Mouse (Mus musculus) heart, embryonic 11.5 days (tissue): ENCODE results near the gene Hfe2. TPM values are rescaled to one million over a fixed set of nuclear protein-coding genes. Genes with fewer than 3 reads are reported as not detected.

ENCODE experiments used
- ATAC-seq: fragments of 200-750 bp; cut with Nextera tagmentation; replicated peaks from 2 replicates; pipeline ENCODE4 v1.8.0; 2017; ENCODE audit warnings: moderate library complexity; ENCODE audit not compliant: insufficient number of reproducible peaks, low FRiP score, low TSS enrichment
- H3K27ac ChIP-seq: fragments of 300-500 bp; sonication (generic); 2 replicates; pipeline ENCODE4 v1.5.1; 2014; ENCODE audit warnings: mild to moderate bottlenecking, low read depth, low read length
- H3K27me3 ChIP-seq: fragments of 300-500 bp; sonication (generic); 2 replicates; pipeline ENCODE4 v1.6.1; 2014; ENCODE audit warnings: mild to moderate bottlenecking, low read length, mixed read lengths; ENCODE audit not compliant: control insufficient read depth, insufficient read depth
- H3K36me3 ChIP-seq: fragments of 300-500 bp; sonication (generic); 2 replicates; pipeline ENCODE4 v1.6.1; 2014; ENCODE audit warnings: mild to moderate bottlenecking, low read length, moderate library complexity, mixed read lengths; ENCODE audit not compliant: control insufficient read depth, insufficient read depth
- H3K4me1 ChIP-seq: fragments of 300-500 bp; sonication (generic); 2 replicates; pipeline ENCODE4 v1.6.1; 2014; ENCODE audit warnings: low read length; ENCODE audit not compliant: control insufficient read depth, insufficient read depth
- H3K4me2 ChIP-seq: fragments of 300-500 bp; sonication (generic); 2 replicates; pipeline ENCODE4 v1.6.1; 2014; ENCODE audit warnings: mild to moderate bottlenecking, moderate library complexity
- H3K4me3 ChIP-seq: fragments of 300-500 bp; sonication (generic); 2 replicates; pipeline ENCODE4 v1.5.1; 2014; ENCODE audit warnings: low read depth, low read length
- H3K9ac ChIP-seq: fragments of 300-500 bp; sonication (generic); 2 replicates; pipeline ENCODE4 v1.6.1; 2014; ENCODE audit warnings: mild to moderate bottlenecking, low read depth, low read length, moderate library complexity
- H3K9me3 ChIP-seq: fragments of 300-500 bp; sonication (generic); replicated peaks from 2 replicates; pipeline ENCODE4 v1.6.1; 2016; ENCODE audit warnings: low read length; ENCODE audit not compliant: control insufficient read depth
- WGBS: fragments of 180-500 bp; shearing (Covaris S2); extraction: QIAGEN DNeasy Blood & Tissue Kit; methylation state at CpG from one replicate; pipeline ENCODE4 v1.1.7; 2014; ENCODE audit not compliant: insufficient replicate concordance; 5-methylcytosine and 5-hydroxymethylcytosine counted together
- polyA plus RNA-seq: library from polyadenylated mRNA; unstranded; fragments of >200 nt; fragmentation: Nextera tagmentation; extraction: Ambion mirVana; gene quantifications from 2 replicates; pipeline ENCODE4 v1.2.1, GENCODE M21; 2014

Hfe2 gene
- polyA plus RNA-seq, 1 experiment from 2014 or later = 7.4 TPM

- no peak overlapping the region for H3K4me3 ChIP-seq
Observed at GRCm38 (mm10) chr3:96547389-96547960, 22.5 kb downstream of the Hfe2 start.

DNA sequence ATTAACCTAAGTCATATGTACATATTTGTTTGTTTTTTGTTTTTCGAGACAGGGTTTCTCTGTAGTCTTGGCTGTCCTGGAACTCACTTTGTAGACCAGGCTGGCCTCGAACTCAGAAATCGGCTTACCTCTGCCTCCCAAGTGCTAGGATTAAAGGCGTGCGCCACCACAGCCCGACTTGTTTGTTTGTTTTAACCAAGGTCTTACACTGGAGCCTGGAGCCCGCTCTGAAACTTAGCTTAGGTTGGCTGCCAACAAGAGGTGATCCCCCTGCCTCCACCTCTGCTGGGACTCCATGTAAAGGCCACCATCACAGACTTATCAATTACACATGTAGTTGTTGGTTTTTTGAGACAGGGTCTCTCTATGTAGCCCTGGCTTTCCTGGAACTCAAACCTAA is 23.9 kb downstream of the Hfe2 start:
- Histone ChIP-seq H3K4me3 (no peak overlapping the region), H3K27me3 (no peaks in the 10 kb centered on the region), H3K36me3 (no peaks in the 10 kb centered on the region), H3K9ac (no peak overlapping the region), H3K27ac (no peak overlapping the region), H3K4me1 (peaks cover 7% of the 10 kb centered on the region), H3K4me2 (no peak overlapping the region), H3K9me3 (no peaks in the 10 kb centered on the region)
- WGBS = 70% methylated on average over 7 of the region's 7 CpGs
- no peak for ATAC-seq

More at GRCm38 (mm10) chr3:96547389-96547960, 22.5 kb downstream of the Hfe2 start:
- Histone ChIP-seq H3K27me3 (peaks cover 5% of the 10 kb centered on the region; the same call in 1 of the 2 replicates), H3K9ac (0 out of 2 replicates have a peak overlapping the region, but pooled peaks have one; percentile 16), H3K4me1 (peaks cover 7% of the 10 kb centered on the region), H3K9me3 (no peaks in the 10 kb centered on the region), H3K36me3 (no peaks in the 10 kb centered on the region), H3K4me2 (peak overlapping the region; percentile 40), H3K27ac (no peak overlapping the region)
- WGBS = 12% methylated on average over 14 of the region's 14 CpGs
- ATAC-seq = no peak

GRCm38 (mm10) chr3:96549346-96549745 is 24.4 kb downstream of the Hfe2 start:
- Histone ChIP-seq H3K27ac (no peak overlapping the region), H3K27me3 (no peaks in the 10 kb centered on the region), H3K9ac (no peak overlapping the region; the same call in 1 of the 2 replicates), H3K4me1 (peaks cover 7% of the 10 kb centered on the region), H3K4me3 (no peak overlapping the region), H3K9me3 (no peaks in the 10 kb centered on the region), H3K36me3 (no peaks in the 10 kb centered on the region), H3K4me2 (peak overlapping the region; percentile 22; the same call in 1 of the 2 replicates)
- WGBS = 68% methylated on average over 5 of the region's 5 CpGs
- 0 out of 2 replicates have a peak, but pooled peaks have one; percentile 51 for ATAC-seq

DNA sequence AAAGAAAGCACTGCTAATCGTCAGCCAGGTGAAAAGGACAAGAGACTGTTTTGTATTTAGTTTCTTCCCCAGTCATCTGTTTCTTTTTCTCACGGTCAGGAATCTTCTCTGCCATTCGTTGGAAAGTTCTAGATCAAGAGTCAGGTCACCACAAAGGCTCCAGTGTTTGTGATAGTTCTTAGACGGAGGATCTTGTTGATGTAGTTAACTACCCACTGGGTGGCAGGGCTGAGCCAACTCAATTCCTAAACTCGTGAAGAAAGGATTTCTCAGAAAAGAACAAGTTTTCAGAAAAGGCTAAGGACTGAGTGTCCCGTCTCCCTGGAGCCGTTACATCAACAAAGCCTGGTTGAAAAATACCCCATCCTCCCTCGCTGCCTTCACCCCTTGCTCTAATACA is 26.2 kb downstream of the Hfe2 start:
- no peak overlapping the region for H3K27ac ChIP-seq

DNA sequence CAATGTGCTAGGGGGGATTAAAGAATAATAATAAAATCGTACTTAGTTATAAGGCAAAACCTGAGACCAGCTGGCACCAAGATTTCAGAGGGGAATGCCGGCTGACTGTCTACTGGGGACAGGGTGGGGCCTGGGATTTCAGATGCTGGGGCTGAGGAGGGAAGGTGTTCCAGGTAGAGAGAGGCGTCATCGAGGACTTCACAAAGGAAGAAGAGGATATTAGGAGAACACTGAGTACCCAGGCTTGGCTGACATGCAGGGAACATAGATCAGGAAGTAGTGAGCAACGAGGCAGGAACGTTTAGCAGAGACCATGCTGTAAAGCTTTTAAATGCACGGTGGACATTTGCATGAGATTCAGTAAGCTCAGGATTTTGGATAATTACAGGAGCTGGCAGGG is 26.9 kb downstream of the Hfe2 start:
- no peak overlapping the region; the same call in 1 of the 2 replicates for H3K4me2 ChIP-seq

More for the DNA sequence above, 26.2 kb downstream of the Hfe2 start:
- Histone ChIP-seq H3K9ac (0 out of 2 replicates have a peak overlapping the region, but pooled peaks have one; percentile 18), H3K4me2 (no peak overlapping the region), H3K27me3 (no peaks in the 10 kb centered on the region), H3K4me1 (peaks cover 14% of the 10 kb centered on the region), H3K36me3 (no peaks in the 10 kb centered on the region), H3K4me3 (no peak overlapping the region), H3K9me3 (no peaks in the 10 kb centered on the region)
- WGBS = 15% methylated on average over 8 of the region's 8 CpGs
- ATAC-seq = no peak

GRCm38 (mm10) chr3:96553601-96554000 is 28.6 kb downstream of the Hfe2 start:
- WGBS = 72% methylated on average over 6 of the region's 6 CpGs
- Histone ChIP-seq H3K27ac (no peak overlapping the region), H3K4me1 (peaks cover 14% of the 10 kb centered on the region)

More for the DNA sequence above, 26.9 kb downstream of the Hfe2 start:
- ATAC-seq = no peak
- Histone ChIP-seq H3K4me3 (no peak overlapping the region), H3K27me3 (no peaks in the 10 kb centered on the region), H3K36me3 (no peaks in the 10 kb centered on the region), H3K27ac (no peak overlapping the region), H3K9me3 (no peaks in the 10 kb centered on the region), H3K4me1 (peaks cover 14% of the 10 kb centered on the region), H3K9ac (0 out of 2 replicates have a peak overlapping the region, but pooled peaks have one; percentile 34)
- WGBS = 66% methylated on average over 7 of the region's 7 CpGs

GRCm38 (mm10) chr3:96554251-96554650 is 29.3 kb downstream of the Hfe2 start:
- Histone ChIP-seq H3K9ac (no peak overlapping the region), H3K27ac (no peak overlapping the region), H3K36me3 (no peaks in the 10 kb centered on the region), H3K27me3 (no peaks in the 10 kb centered on the region), H3K4me1 (peaks cover 14% of the 10 kb centered on the region), H3K4me2 (no peak overlapping the region), H3K9me3 (no peaks in the 10 kb centered on the region), H3K4me3 (no peak overlapping the region)
- no peak for ATAC-seq
- 78% methylated on average over 6 of the region's 6 CpGs for WGBS

More at GRCm38 (mm10) chr3:96553601-96554000, 28.6 kb downstream of the Hfe2 start:
- no peak for ATAC-seq
- no peak overlapping the region for H3K4me2 ChIP-seq
- no peak overlapping the region for H3K4me3 ChIP-seq
- no peaks in the 10 kb centered on the region for H3K9me3 ChIP-seq
- H3K9ac ChIP-seq = no peak overlapping the region
- no peaks in the 10 kb centered on the region for H3K36me3 ChIP-seq
- H3K27me3 ChIP-seq = no peaks in the 10 kb centered on the region

GRCm38 (mm10) chr3:96555041-96555596 is 30.1 kb downstream of the Hfe2 start:
- 0 out of 2 replicates have a peak overlapping the region, but pooled peaks have one; percentile 39 for H3K9ac ChIP-seq

More at GRCm38 (mm10) chr3:96555041-96555596, 30.1 kb downstream of the Hfe2 start:
- Histone ChIP-seq H3K4me2 (no peak overlapping the region; the same call in 1 of the 2 replicates), H3K9me3 (no peaks in the 10 kb centered on the region), H3K4me1 (peaks cover 21% of the 10 kb centered on the region), H3K36me3 (0 out of 2 replicates have a peak, but pooled peaks cover 6% of the 10 kb centered on the region), H3K27me3 (no peaks in the 10 kb centered on the region), H3K4me3 (no peak overlapping the region), H3K27ac (peak overlapping the region; percentile 73)
- no peak for ATAC-seq
- WGBS = 55% methylated on average over 12 of the region's 12 CpGs
